Mouse (Mus musculus): ENCODE results near the gene Trim27. TPM values are rescaled to one million over a fixed set of nuclear protein-coding genes. Genes with fewer than 3 reads are reported as not detected.

The Trim27 gene
- polyA plus RNA-seq, 1 experiment from 2014 or later, result 101 TPM

DNA sequence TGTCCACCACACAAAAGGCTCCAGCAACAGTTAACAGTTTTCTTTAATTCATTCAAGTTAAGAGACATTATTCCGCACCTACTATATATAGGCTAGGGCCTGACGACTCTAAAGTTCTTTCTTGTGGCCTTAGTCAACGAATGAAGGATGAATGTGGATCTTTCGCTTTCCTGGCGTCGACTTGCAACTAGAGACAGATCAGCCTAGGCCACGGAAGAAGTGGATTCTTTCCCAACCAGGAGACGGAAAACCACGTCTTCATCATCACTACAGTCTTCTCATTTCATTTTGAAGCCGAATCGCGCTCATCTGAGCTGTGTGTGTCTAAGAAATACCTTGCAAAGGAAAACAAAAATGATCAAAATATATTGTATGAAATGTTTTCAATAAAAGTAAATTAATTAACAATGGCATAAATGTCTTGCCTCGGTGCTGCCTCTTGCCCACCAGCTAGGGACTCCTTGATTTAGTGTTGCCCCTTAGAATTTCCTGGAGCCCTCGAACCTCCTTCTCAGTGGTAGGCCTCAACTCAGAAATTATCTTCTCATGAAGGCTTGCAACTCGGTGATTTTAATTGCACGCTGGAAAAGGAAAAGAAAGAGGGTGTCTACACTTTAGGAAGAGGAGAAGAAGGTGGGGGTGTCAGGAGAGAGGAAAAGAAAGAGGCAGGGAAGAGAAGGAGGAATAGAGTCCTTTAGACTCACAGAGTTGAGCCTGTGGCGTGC is 8.7 kb upstream of the Trim27 start:
- Histone ChIP-seq H3K9ac (ENCODE audit: low read depth, low read length) (no peak overlapping the region), H3K36me3 (ENCODE audit: insufficient read depth, low read length) (no peaks in the 10 kb centered on the region), H3K27ac (no peak overlapping the region), H3K9me3 (replicated peaks; ENCODE audit: low read length) (no peaks in the 10 kb centered on the region), H3K27me3 (ENCODE audit: insufficient read depth, low read length) (no peaks in the 10 kb centered on the region), H3K4me3 (replicated peaks; ENCODE audit: low read depth, low read length) (peak overlapping the region; percentile 51), H3K4me1 (replicated peaks; ENCODE audit: insufficient read depth, low read length) (peaks cover 5% of the 10 kb centered on the region; the same call in 1 of the 2 replicates), H3K4me2 (ENCODE audit: low read length) (peak overlapping the region; percentile 57)
- DNase-seq (ENCODE audit: low spot score) (no peak), ATAC-seq (replicated peaks; ENCODE audit: low FRiP score, low read depth) (no peak)
- TF ChIP-seq CTCF (IDR thresholded peaks at IDR 0.05; ENCODE audit: low read depth), result no peak
- WGBS, result 60% methylated on average over 17 of the region's 17 CpGs

GRCm38 (mm10) chr13:21171156-21171530 is 8.1 kb upstream of the Trim27 start:
- peak overlapping the region; percentile 45 for H3K4me2 ChIP-seq (ENCODE audit: low read length)
- 0 out of 2 replicates have a peak overlapping the region, but pooled peaks have one; percentile 5 for H3K4me3 ChIP-seq (replicated peaks; ENCODE audit: low read depth, low read length)
- no peaks in the 10 kb centered on the region for H3K9me3 ChIP-seq (replicated peaks; ENCODE audit: low read length)
- TF ChIP-seq CTCF (IDR thresholded peaks at IDR 0.05; ENCODE audit: low read depth), result no peak
- no peaks in the 10 kb centered on the region for H3K27me3 ChIP-seq (ENCODE audit: insufficient read depth, low read length)
- no peak overlapping the region for H3K27ac ChIP-seq
- H3K36me3 ChIP-seq (ENCODE audit: insufficient read depth, low read length), result no peaks in the 10 kb centered on the region
- peaks cover 5% of the 10 kb centered on the region; the same call in 1 of the 2 replicates for H3K4me1 ChIP-seq (replicated peaks; ENCODE audit: insufficient read depth, low read length)
- ATAC-seq (replicated peaks; ENCODE audit: low FRiP score, low read depth), result no peak
- WGBS, result 21% methylated on average over 15 of the region's 15 CpGs
- no peak overlapping the region for H3K9ac ChIP-seq (ENCODE audit: low read depth, low read length)
- no peak for DNase-seq (ENCODE audit: low spot score)

DNA sequence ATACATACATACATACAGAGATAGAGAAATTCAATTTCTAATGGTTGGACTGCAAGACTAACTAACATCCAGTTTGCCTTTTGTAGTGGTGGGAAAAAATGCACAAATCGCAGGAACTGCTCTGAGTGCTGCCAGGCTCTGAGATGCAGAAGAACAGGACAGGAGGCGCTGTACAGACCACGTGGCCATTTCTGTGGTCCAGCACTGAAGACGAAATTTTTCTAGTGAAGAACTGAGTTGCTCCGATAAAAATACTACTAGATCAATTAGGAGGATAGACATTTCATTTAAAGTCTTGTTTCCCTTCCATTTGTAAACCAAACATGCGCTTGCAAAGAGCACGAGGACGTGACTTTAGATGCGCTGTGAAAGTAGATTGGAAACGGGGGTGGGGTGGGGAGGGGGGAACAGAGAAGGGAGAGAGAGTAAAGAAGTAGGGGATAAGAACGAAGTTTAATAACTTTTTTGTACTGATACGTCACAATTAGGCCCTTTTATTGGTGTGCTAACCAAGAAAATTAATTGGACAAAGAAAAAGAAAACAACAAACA is 7.6 kb upstream of the Trim27 start:
- peak; percentile 45; the same call in 1 of the 2 replicates for TF ChIP-seq CTCF (IDR thresholded peaks at IDR 0.05; ENCODE audit: low read depth)
- H3K27me3 ChIP-seq (ENCODE audit: insufficient read depth, low read length), result no peaks in the 10 kb centered on the region
- 0% methylated on average over 12 of the region's 12 CpGs for WGBS
- no peak overlapping the region; the same call in 1 of the 2 replicates for H3K27ac ChIP-seq
- ATAC-seq (replicated peaks; ENCODE audit: low FRiP score, low read depth) (no peak), DNase-seq (ENCODE audit: low spot score) (peak; percentile 87)
- H3K4me3 ChIP-seq (replicated peaks; ENCODE audit: low read depth, low read length), result peak overlapping the region; percentile 49
- no peaks in the 10 kb centered on the region for H3K36me3 ChIP-seq (ENCODE audit: insufficient read depth, low read length)
- peak overlapping the region; percentile 71 for H3K4me2 ChIP-seq (ENCODE audit: low read length)
- peaks cover 5% of the 10 kb centered on the region; the same call in 1 of the 2 replicates for H3K4me1 ChIP-seq (replicated peaks; ENCODE audit: insufficient read depth, low read length)
- no peaks in the 10 kb centered on the region for H3K9me3 ChIP-seq (replicated peaks; ENCODE audit: low read length)
- peak overlapping the region; percentile 27; the same call in 1 of the 2 replicates for H3K9ac ChIP-seq (ENCODE audit: low read depth, low read length)

GRCm38 (mm10) chr13:21172241-21173027 is 6.8 kb upstream of the Trim27 start:
- Histone ChIP-seq H3K36me3 (ENCODE audit: insufficient read depth, low read length) (no peaks in the 10 kb centered on the region), H3K9me3 (replicated peaks; ENCODE audit: low read length) (no peaks in the 10 kb centered on the region), H3K9ac (ENCODE audit: low read depth, low read length) (no peak overlapping the region), H3K27ac (peak overlapping the region; percentile 32), H3K27me3 (ENCODE audit: insufficient read depth, low read length) (no peaks in the 10 kb centered on the region), H3K4me2 (ENCODE audit: low read length) (peak overlapping the region; percentile 71), H3K4me3 (replicated peaks; ENCODE audit: low read depth, low read length) (peak overlapping the region; percentile 49), H3K4me1 (replicated peaks; ENCODE audit: insufficient read depth, low read length) (peaks cover 5% of the 10 kb centered on the region; the same call in 1 of the 2 replicates)
- ATAC-seq (replicated peaks; ENCODE audit: low FRiP score, low read depth) (peak; percentile 69), DNase-seq (ENCODE audit: low spot score) (peak; percentile 82)
- TF ChIP-seq CTCF (IDR thresholded peaks at IDR 0.05; ENCODE audit: low read depth), result no peak
- 1% methylated on average over 16 of the region's 16 CpGs for WGBS

GRCm38 (mm10) chr13:21173072-21173471 is 6.2 kb upstream of the Trim27 start:
- no peak for TF ChIP-seq CTCF (IDR thresholded peaks at IDR 0.05; ENCODE audit: low read depth)
- Histone ChIP-seq H3K9me3 (replicated peaks; ENCODE audit: low read length) (no peaks in the 10 kb centered on the region), H3K4me3 (replicated peaks; ENCODE audit: low read depth, low read length) (peak overlapping the region; percentile 34), H3K4me1 (replicated peaks; ENCODE audit: insufficient read depth, low read length) (peaks cover 5% of the 10 kb centered on the region; the same call in 1 of the 2 replicates), H3K9ac (ENCODE audit: low read depth, low read length) (0 out of 2 replicates have a peak overlapping the region, but pooled peaks have one; percentile 8), H3K27ac (peak overlapping the region; percentile 32), H3K36me3 (ENCODE audit: insufficient read depth, low read length) (no peaks in the 10 kb centered on the region), H3K4me2 (ENCODE audit: low read length) (peak overlapping the region; percentile 71), H3K27me3 (ENCODE audit: insufficient read depth, low read length) (no peaks in the 10 kb centered on the region)
- WGBS, result under 1% methylated on average over 11 of the region's 11 CpGs
- ATAC-seq (replicated peaks; ENCODE audit: low FRiP score, low read depth) (peak; percentile 64), DNase-seq (ENCODE audit: low spot score) (peak; percentile 93)

- ATAC-seq (replicated peaks; ENCODE audit: low FRiP score, low read depth), result no peak
- Histone ChIP-seq H3K4me1 (replicated peaks; ENCODE audit: insufficient read depth, low read length) (peaks cover 2% of the 10 kb centered on the region), H3K36me3 (ENCODE audit: insufficient read depth, low read length) (no peaks in the 10 kb centered on the region), H3K27me3 (ENCODE audit: insufficient read depth, low read length) (no peaks in the 10 kb centered on the region), H3K27ac (no peak overlapping the region), H3K9me3 (replicated peaks; ENCODE audit: low read length) (no peaks in the 10 kb centered on the region), H3K4me3 (replicated peaks; ENCODE audit: low read depth, low read length) (no peak overlapping the region), H3K4me2 (ENCODE audit: low read length) (no peak overlapping the region), H3K9ac (ENCODE audit: low read depth, low read length) (no peak overlapping the region)
- no peak for DNase-seq (ENCODE audit: low spot score)
- 76% methylated on average over 11 of the region's 11 CpGs for WGBS
- no peak for TF ChIP-seq CTCF (IDR thresholded peaks at IDR 0.05; ENCODE audit: low read depth)
Observed at GRCm38 (mm10) chr13:21176733-21177132, 2.5 kb upstream of the Trim27 start.
